Mouse (Mus musculus): Measurements from ENCODE around the gene Olfr411.
A peak's percentile ranks its signal among the peaks of the same experiment; 100 is the strongest.

Olfr411 gene

GRCm38 (mm10) chr11:74352550-74352949, at the start of gene Olfr411:
TSS of gene Olfr411 (minus strand) at chr11:74352650.
- no peak for DNase-seq

GRCm38 (mm10) chr11:74402126-74402525, 49.7 kb upstream of the Olfr411 start:
- no peak for DNase-seq

GRCm38 (mm10) chr11:74395583-74395982, 43.1 kb upstream of the Olfr411 start:
- DNase-seq: no peak

DNA sequence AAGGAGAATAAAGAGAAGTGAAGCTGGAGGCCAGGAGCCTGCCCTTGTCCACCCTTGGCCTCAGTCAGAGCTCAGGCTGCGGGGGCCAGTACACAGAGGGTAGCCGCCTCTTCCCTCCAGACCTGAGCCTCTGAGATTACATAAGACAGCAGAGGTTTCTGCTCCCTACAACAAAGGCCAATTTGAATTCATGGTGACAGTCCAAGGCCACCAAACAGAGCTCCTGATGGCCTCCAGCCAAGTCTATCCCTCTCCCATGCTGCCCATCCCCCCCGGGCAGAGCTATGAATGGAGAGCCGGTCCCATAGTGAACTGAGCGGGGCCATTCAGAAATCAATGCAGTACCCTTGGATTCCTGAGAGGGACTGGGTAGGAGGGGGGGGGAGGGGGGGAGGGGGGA, 41.0 kb upstream of the Olfr411 start:
- DNase-seq: no peak

GRCm38 (mm10) chr11:74392903-74393302, 40.5 kb upstream of the Olfr411 start:
- no peak for DNase-seq

DNA sequence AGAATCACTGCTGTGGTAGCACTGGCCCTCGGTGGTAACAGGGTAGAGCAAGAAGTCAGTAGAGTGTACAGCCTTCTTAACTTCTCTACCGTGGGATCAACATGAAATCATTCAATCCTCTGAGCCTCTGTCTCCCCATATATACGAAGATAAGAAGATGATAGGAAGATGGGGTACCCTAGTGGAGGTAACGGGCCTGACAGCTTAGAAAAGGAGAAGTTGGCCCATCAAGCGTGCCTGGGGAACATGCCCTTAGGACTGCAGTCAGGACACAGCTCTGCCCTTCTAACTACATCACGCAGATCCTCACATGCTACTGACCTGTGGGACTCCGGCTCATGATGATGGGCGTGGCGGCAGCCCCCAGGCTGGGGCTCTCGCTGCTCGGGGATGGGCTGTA, 39.4 kb upstream of the Olfr411 start:
- no peak for DNase-seq

- DNase-seq: no peak
These were observed 34.8 kb upstream of the Olfr411 start for GRCm38 (mm10) chr11:74387203-74387602.

- DNase-seq: peak in 1 of 2 experiments; percentile 14
These were observed 33.2 kb upstream of the Olfr411 start for GRCm38 (mm10) chr11:74385674-74386073.

- DNase-seq: no peak
These were observed 26.9 kb upstream of the Olfr411 start for GRCm38 (mm10) chr11:74379166-74379873.

DNA sequence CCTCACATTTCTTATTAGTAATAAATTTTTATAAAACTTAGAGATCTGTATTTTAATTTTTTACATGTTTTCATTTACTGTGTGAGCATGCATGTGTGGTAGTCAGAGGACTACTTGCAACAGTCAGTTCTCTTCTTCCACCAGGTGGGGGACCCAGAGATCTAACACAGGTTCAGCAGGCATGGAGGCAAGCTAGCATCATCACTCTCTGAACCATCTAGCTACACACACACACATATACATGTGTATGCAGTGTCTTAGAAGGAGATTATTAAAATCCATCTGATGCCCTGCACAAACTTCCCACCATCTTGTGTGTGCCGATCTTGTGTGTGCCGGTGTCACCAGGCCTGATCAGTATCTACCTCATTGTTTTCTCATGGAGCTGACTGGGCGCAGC, 24.4 kb upstream of the Olfr411 start:
- DNase-seq: peak in 1 of 2 experiments; percentile 27

GRCm38 (mm10) chr11:74371393-74372100, 19.1 kb upstream of the Olfr411 start:
- DNase-seq: peak; percentile 45 to 62

DNA sequence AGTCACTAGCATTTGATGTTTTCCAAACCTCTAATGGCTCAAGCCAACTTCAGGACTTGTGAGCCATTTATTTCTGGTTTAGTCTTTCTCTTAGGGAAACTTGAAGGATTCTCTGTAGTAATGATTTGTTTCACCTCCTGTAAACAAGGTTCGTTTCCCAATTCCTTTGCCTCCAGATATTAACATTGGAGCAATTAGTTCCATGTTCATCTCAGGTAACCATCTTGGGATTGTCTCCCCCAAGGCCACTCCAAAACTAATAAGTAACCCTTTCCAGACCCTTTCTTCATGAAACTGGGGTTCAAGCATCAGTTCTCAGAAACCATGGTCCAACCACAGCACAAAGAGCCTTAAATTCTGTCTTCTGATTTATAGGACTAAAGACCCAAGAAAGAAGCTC, 9.3 kb upstream of the Olfr411 start, which contains the start of gene Olfr412:
TSS of gene Olfr412 (plus strand) at position 301 of the 400 bp plus-strand sequence.
- DNase-seq: no peak

DNA sequence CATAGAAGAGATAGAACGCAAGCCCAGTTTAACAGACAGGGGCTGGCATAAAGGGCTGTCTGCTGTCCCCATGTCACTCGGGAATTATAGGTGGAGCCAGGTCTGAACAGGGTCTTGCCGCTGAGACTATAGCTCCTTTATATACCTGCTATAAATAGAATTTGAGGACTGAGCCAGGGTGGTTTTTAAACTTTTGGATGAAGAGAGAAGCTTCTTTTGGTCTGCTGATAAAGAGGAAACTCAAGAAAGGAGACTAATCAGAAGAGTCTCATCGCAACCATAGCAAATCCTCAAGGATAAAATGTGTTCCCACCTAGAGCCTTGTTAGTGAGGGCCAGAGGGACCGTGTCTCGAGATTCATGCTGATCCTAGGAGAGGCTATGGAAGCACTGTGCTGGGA, 14.5 kb downstream of the Olfr411 start, which contains the start of gene Olfr410:
TSS of gene Olfr410 (minus strand) at position 101 of the 400 bp plus-strand sequence.
- DNase-seq: no peak

DNA sequence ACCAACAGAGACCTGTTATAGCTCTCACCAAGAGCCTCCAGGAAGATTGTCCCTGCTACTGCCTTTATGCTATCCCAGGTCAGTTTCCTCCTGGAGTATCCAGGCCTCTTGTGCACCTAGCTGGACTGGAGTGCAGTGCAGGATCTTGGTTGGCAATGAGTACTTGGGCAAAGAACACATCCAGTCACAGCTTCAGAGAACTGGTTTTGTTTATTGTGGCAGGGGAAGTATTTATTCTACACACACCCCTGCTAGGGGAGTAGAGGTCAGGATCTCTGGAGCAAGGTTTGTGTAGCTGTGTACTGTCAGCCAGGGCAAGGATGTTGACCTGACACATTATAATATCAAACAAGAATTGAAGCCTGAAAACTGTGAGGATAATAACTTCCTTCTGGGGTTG, 23.7 kb downstream of the Olfr411 start:
- DNase-seq: no peak

DNA sequence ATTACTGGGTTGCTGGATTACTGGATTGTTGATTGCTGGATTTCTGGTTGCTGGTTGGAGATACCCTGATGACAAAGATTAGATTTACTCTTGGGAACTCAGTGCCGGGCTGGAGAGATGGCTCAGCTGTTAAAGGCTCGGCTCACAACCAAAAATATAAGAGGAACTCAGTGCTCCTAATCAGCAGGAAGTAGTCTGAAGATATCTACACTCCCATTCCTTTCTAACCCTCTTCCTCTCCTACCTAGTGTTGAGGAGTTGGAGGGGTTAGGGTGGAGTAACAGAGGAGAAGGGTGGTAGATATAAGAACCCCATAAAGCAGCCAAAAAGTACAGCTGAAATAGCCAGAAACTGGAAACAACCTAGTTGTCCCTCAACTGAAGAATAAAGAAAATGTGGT, 26.4 kb downstream of the Olfr411 start:
- no peak for DNase-seq

Data from lung, adult 18-20 months (tissue).